Mouse (Mus musculus) lung, postnatal 10 days (tissue): ENCODE measurements around the gene Cactin.

Source experiments
- DNase-seq: peaks from one replicate; pipeline ENCODE4 v3.0.0; 2021

Gene Cactin

DNA sequence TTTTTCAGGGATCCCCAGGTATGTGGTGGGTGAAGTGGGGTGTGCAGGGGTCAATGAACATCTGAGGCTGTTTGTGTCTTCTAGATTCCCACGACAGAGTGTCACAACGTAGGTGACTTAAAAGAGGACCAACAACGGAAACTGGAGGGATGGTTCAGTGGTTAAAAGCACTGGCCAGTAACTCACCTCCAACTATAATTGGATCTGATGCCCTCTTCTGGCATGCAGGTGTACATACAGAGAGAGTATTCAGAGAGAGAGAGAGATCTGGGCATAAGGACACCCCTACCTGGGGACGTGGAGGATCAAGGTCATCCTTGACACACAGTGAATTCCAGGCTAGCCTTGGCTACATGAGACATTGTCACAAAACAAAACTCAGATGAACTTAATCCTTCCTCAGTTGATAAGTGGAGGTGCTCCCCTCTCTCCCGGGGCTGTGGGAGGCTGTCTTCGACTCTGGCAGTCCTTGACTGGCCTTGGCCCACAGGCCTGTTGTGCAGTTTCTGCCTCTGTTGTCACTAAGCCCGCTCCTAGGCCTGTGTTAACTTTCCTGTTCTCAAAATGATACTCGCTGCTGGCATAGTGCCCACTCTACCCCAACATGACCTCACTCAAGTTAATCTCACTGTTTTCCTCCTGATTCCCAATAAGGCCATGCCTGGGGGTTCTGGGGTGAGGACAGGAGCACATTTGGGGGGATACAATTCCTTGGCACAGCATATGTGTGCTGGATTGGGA, 23.7 kb downstream of the Cactin start:
- peak; percentile 48 for DNase-seq

DNA sequence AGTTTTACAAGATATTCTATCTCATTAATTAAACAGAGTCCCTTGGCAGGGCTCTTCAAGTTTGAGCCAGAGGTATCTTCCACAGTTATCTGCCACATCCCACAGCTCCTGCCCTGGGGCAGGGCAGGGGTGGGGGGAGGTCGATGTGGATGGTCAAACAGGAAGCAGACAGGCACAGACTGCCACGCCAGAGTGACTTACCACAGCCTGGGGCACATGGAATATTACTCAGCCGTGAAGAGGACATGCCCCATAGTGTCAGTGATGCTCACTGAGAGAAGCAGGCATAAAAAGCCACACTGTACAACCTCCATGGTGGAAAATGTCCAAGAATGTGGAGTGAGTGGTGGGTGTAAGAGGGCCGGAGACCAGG, 24.2 kb downstream of the Cactin start:
- DNase-seq = no peak

DNA sequence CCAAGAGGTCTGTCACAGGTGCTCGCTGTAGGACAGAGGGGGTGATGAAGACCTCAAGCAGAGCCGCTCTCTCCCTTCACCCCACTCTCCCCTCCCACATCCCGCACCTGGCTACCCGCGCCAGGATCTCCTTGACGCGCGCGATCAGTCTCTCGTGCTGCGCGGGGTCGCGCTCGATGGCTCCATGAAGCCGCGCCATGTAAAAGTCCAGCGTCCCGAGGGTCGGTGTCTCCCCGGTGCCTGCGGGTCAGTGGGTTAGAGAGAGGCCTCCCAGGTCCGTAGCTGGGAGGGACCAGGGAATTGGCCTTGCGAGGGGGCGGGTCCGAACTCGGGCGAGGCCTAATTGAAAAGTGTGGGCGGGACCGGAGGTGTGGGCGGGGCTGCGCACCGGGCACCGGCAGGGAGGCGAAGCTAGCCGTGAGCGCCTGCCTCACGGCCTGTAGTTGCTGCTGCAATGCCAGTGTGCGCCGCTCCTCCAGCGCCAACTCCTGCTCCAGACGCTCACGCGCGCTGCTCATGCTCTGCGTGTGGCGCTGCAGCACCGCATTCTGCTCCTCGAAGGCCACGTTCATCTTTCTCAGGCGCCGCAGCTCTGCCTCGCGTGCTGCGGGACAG, 25.7 kb downstream of the Cactin start:
- DNase-seq = peak; percentile 80

DNA sequence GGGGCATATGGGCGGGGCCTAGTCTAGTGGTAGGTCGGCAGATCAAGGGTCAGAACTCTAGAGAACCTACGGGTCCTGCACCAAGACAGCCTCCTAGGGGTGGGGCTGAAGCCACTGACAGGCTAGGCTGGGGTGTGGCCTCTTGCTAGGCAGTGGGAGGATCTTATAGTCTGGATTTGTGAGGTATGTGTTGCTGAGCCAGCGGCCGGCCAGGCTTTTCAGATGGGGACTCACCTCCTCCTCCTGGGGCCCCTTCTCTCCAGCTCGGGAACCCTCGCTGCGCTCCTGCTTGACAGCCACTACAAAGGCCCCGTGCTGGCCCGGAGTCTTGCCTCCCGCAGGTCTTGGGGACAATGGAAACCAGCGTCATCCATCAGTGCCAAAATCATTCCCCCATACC, 28.2 kb downstream of the Cactin start:
- DNase-seq = peak; percentile 85

DNA sequence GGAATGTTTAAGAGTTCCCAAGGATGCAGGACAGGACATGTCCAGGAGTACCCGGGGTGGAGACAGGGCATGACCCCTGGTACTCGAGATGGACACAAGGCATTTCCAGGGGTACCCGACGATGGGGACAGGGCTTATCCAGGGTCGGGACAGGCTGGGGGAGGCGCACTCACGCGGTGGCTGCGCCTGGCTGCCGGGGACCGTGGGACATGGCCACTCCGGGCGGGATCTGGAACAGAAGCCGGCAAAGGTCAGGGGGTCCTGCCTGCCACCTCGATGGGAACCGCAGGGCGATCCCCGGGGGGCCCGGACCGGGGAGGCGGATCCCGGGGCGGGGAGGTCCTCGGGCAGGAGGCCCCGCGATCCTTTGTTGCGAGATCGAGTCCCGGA, 29.1 kb downstream of the Cactin start:
- DNase-seq = no peak

DNA sequence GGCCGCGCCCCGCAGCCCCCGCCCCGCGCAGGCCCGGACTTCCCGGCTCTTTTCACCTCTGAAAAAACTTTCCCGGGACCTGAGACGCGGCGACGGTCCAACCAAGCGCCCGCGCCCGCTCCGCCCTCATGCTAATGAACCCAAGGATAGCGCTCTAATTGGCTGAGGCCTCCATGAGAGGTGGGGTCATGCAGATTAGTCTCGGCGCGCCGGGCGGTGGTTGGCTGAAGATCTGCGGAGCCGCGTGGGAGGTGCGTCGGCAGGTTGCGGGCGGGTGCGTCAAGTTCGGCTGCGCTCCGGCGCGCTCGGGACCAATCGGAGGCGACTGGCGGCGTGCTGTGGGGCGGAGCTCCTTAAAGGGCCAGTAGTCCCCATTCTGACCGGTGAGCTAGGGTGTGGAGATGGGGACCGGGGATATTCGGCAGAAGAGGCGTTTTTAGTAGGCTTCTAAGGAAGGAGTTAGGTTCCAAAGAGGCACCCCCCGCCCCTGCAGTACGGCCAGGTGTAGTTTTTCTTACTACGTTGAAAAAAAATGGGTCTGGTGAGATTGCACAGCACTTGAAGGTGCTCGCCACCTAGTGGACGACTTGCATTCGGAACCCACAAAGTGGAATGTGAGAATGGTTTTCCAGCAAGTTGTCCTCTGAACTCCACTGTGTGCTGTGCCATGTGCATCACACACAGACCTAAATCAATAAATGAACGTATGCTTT, 29.6 kb downstream of the Cactin start, which contains the start of gene Hmg20b:
Gene Hmg20b (minus strand): TSS at position 130 of the 713 bp plus-strand sequence.
- DNase-seq = peak; percentile 100

DNA sequence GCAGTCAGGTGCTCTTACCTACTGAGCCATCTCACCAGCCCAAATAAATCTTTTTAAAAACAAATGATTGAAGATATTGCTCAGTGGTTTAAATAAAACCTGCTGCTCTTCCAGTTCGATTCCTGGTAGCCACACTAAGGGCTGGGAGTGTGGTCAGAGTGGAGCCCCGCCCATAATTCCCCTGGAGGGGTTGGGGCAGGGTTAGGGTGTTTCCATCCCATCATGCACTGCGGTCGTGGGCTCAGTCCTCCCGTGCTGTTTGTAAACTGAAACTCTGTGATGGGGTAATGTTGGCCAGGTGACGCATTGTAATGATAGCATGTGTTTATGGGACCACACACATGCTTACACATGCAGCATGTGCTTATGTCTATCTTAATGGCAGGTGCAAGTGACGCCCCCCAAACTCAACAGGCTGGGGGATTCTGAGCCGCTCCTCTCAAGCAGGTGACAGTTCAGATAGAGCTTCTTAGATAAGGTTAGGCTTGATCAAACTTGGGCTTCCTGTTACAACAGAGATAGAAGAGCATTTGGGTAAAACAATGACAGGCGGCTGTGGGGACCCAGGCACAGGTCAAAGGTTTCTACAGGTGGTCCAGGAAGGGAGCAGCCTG, 30.9 kb downstream of the Cactin start:
- peak; percentile 45 for DNase-seq

DNA sequence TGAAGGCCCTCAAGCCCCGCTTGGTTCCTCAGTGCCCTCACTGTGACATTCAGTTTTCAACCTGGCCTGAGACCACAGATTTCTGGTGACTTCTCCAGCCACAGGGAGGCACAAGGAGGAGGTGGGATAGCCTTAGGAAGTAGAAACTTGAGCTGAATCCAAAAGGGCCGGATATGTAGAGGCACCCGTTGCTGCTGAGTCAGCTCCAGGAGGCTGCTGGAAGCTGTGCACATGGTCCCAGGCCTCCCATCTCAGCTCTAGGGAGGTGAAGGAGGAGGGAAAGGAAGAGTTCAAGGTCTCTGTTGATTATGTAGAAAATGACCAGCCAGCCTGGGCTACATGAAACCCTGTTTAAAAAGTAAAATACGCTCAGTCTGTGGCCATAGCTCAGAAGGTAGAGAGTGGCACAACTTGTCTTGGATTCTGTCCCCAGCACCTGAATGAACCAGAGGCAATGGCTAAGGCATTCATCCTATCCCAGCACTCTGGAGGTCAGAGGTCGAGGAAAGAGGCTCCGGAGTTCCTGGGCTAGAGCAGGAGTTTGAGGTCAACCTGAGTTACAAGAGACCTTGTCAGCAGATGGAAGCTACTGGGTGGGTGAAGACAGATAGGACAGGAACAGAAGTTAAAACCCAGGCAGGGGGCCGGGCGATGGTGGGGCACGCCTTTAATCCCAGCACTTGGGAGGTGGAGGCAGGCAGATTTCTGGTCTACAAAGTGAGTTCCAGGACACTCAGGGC, 34.0 kb downstream of the Cactin start:
- no peak for DNase-seq

DNA sequence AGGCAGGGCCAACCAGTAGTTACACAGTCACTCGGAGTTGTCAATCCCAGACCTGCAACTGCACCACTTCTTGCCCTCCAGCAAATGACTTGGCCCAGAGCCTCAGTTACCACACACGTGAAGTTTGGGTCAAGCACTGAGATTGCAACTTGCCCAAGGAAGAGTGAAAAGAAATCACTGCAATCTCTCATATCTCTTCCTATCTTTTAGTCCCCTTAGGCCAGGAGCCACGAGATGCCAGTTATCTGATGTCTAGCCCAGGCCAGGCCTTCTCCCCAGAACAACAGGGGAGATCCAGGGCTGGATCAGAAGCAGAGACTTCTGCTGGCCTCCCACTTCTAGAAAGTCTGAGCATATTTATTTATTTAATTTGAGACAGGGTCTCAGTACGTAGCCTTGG, 34.6 kb downstream of the Cactin start:
- DNase-seq = no peak

DNA sequence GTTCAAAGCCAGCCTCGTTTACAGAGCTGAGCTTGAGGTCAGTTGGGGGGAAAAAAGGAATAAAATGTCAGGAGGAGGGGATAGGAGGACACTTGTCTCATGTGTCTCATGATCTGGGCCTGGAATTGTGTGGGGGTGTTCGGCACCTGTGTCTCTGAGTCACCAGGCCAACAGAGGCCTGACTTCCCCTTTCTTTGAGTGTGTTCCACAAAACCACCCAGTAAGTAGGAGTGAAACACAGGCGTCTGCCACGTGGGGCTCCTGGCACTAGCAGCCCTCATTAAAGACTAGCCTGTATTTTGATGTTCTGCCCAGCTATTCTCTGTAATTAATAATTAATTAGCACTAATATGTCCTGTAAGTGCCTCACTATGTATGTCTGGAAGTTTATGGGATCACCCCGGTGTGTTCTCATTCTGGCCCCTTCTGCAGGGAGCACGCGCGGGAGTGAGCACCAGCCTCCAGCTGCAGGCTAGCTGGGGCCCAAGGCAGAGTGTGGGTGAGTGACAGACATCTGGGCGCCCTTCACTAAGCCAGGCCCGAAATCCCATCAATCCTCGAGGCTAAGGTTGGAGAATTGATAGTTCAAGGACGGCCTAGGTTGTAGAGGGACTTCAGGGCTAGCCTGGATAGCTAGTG, 35.6 kb downstream of the Cactin start:
- no peak for DNase-seq

DNA sequence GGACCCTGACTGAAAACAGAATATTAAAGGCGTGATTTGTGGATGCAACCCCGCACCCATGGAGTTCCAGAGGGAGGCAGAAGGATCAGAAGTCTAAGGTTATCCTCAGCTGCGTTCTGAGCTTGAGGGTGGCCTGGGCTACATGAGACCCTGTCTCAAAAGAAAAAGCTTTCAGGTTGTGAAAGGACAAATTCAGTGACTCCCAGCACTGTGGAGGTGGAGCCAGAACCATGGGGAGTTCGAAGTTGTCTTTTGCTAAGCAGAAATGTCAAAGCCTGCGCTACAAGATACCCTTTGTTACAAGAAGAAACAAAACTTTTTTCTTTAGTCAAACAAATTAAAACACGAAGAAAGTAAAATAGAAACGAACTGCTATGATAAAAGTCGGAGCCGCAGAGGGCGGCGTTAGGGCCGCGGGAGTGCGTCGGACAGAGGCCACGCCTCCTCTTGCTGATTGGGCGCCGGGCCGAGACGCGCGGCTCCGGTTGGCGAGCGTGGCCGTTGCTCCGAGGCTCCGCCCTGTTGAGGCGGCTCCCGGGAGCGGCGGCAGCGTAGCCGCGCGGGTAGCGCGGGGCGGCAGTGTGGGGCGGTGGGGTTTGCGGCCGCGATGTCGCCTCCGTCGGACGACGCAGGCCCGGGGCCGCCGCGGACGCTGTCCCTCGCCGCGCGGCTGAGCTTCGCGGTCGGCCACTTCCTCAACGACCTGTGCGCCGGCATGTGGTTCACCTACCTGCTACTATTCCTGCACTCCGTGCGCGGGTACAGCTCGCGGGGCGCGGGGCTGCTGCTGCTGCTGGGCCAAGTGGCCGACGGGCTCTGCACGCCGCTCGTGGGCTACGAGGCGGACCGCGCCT, 36.3 kb downstream of the Cactin start, which contains the start of gene Mfsd12:
Gene Mfsd12 (plus strand): TSS at position 501 of the 854 bp plus-strand sequence.
- DNase-seq = peak; percentile 95

DNA sequence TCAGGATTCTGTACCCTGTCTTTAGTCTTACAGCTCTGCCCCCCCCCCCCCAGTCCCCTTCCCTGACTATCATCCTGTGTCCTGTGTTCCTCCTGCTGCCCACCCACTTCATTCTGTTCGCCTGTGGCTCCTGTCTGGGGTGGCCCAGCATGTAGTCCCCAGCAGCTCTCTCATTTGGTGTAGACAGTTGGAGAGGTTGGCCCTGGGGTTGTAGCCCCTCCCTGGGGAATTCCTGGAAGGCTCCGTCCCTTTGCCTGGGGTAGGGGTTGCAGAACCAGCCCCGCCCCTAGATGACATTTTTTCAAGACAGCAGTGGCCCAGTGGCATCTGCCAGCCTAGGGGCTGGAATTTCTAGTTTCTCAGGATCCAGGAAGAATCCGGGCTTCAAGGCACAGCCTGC, 37.3 kb downstream of the Cactin start:
- DNase-seq = peak; percentile 41

DNA sequence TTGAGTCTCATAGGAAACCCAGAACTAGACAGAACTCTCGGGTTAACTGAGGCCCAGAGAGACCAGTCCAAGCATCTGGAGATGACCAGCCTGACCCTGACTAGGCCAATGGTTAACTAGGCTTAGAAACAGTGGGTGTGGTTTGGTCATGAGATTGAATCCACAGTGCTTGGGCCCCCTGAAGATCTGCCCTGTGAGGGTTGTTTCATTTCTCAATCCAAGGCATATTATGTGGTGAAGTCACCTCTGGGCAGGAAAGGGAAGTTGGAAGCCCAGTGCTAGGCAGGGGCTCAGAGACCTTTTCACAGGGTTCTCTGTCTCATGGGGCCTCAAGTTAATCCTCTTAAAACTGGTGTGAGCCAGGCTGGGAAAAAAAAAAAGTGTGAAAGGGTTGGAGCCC, 37.9 kb downstream of the Cactin start:
- no peak for DNase-seq

DNA sequence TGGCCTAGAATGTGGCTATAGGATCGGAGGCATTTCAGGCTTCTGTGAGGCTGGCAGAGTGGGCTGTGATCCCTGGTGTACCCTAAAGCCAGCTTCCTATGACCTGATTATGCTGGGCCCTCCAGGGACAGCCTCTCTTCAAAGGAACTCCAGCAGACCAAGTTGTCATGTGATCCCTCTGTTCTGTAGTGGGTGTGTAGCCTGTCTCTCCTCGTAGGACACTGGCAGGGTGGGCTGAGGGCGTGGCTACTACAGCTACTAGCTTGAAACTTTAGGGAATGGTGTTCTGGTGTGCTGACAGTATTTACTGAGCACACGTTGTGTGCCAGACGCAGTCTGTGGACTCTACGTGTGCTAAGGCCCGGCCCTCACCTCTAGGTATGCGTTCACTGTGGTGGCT, 39.8 kb downstream of the Cactin start:
- no peak for DNase-seq

DNA sequence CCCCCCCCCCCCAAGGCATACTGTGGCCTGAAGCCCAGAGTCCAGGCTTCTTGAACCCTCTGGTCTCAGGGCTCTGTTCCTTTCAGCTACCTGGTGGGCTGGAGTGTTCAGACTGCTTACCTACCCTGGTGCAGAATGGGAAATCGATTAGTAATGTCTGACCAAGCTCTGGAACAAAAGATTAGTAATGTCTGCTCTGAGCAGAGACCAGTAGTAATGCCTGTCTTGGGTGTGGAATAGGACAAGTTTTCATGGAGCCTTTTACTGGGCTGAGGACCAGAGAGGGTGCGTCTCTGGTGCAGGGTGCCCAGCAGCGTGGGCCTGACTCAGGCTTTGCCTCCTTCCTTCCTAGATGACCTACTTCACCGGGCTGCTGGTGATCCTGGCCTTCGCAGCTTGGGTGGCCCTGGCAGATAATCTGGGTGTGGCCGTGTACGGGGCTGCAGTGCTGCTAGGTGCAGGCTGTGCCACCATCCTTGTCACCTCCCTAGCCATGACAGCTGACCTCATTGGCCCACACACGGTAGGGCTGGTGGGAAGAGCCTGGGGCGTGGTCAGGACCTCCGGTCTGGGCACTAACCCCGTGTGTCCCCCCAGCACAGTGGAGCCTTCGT, 41.5 kb downstream of the Cactin start:
- DNase-seq = no peak

DNA sequence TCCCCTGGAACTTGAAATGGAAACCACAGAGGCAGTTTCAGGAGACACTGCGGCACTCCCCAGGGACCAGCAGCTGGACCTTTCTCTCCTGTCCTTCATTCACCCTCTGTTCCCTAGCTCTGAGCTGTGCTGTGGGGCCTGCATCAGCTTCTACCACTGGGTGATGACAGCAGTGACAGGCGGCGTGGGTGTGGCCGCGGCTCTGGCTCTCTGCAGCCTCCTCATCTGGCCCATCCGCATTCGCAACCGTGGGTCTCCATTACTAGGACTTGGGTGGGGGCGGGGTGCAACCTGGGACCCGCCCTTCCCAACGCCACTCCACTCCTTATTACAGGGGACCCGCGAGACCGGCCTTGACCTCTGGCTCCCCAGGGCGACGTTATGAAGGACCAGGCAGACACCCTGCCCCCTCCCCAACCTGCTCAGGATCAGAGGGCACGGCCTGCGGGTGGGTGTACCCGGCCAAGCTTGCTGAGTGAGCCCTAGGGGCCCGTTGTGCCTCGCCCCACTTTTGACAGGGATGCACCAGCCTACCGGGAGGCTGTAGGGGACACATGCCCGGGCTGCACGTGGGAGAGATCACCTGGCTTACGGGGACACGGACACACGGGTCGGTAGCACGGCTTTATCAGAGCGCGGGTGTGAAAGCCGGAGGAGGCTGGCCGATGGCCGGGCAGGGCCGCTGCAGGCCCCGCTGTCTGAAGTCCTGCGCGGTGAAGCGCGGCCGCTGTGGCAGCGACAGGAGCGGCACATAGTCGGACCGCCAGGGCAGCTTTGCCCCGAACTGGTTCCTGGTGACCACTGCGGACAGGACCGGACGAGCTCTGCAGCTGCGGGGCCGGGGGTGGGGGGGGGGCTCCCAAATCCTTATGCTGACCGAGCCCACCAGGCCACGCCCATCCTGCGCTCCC, 42.8 kb downstream of the Cactin start:
- DNase-seq = no peak

DNA sequence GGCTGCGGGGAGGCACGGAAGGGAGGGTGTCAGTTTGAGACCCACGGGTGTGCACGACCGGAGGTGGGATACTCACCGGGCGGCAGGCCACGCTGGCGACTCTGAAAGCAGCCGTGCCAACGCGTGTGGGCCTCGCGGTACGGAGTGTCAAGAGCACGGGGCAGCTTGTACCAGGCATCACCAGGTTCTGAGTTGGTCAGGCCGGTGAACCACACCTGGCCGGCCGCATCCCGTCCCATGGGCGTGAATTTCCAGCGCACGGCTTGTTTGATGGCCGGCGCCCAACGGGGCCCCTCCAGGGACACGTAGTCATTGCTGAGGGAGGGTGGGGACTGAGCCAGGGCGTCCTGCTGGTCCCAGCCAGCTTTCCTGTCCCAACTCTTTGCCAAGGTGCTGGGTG, 43.8 kb downstream of the Cactin start:
- no peak for DNase-seq

DNA sequence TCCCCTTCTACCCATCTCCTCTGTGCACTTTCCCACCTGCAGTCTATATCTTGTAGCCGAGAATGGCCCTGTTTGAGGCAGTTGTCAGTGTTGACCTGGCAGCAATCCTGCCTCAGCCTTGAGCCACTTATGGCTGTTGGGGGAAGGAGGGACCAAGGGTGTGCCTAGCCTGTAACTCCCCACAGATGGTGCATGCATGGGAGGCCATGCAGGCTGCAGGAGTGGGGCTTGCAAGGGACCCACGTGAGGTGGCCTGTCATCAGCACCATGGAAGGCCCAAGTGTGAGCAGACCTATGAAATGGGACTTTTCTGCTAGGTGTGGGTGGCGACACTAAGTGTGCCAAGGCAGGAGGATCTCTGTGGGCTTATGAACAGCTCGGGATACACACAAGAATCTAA, 44.2 kb downstream of the Cactin start:
- no peak for DNase-seq

DNA sequence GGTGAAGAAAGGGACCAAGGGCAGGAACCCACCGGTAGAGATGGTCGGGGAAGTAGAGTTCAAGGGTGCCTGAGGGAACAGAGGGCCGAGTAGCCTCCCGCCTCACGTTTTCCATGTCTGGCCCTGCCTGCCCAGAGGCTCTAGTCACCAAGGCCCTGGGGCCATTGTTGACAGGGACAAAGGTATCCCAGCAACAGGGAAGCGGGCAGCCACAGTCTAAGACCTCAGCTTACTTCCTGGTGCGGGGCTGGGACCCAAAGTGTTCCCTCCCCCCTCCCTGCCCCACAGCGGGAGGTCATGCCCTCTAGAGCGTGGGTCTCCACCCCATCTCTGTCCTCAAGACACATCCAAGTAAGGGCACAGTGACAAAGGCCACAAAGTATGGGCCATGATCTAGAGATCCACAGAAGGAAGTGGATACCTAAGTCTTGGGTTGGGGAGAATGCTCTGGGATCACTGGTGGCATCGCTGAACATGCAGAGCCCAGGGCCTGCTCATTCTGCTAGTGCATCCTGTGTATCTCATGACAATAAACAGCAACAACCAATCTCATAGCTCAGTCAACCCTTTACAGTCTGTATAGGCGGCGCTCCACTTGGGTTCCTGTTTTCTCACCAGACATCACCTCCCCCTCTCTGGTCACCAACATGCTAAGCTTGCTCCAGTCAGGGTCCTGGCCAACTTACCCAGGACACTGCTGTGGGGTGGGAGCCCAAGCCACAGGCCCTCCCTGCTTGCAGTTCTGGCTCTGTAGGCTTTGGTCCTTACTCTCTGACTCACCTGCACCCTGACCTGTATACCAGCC, 45.0 kb downstream of the Cactin start, which contains the start of gene 4930404N11Rik:
Gene 4930404N11Rik (minus strand): TSS at position 145 of the 805 bp plus-strand sequence.
- DNase-seq = no peak
